Mouse (Mus musculus): ENCODE results near the gene Gm39566.

Gene Gm39566

DNA sequence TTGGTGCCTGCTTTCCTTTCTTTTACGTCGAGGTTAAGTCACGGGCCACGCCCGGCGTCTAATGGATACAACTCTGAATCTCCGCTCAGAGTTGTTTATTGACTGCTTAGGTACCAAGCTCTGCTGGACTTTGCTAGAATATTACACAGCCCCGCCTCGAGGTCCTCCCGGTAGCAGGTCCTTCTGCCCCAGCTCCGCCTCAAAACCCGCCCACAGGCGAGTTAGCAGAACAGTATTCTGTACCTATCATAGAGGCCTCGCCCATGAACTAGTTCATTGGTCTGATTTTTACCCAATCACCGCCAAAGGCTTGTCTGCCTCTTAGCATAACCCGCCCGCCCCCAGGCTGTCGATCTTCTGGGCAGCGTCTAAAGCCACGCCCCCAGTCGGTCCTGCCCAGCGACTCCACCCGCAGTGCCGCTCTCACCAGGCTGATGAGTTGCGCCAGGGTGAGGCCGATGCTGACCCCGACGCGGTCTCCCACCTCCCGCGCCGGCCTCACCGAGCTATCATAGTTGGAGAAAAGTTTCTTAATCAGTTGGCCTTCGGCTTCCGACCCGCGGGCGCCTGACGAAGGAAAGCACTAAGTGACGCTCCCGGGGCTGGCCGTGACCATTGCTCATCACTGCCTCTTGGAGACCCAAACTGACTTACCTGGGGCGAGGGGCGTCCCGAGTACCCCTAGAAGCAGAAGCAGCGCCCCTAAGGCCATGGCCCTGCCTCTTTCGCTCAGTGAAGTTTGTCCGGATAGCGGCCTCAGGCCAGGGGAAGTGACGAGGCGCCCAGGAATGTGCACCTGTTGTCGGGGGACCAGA, 19.7 kb downstream of the Gm39566 start, which contains the start of gene Chrnb1:
Gene Chrnb1, minus strand, starts transcription at position 776 of the 815 bp plus-strand sequence.
- DNase-seq, result peak; percentile 92

DNA sequence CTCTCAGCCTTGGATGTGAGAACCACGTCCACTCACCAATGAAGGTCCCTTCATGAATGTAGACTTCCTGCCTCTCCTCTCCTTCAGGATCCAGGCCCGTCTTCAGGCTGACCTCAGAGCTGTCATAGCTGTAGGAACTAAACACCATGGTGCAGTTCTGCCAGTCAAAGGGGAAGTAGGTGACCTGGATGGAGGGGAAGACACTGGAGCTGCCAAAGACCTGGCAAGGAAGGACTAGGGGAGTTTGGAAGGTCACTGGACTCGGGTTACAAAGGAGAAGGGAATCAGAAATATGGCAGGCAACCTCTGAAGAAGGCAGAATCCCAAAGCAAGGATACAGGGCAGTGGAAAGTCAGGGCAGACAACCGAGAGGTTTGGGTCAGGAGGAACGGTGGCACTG, 21.7 kb downstream of the Gm39566 start:
- no peak for DNase-seq

DNA sequence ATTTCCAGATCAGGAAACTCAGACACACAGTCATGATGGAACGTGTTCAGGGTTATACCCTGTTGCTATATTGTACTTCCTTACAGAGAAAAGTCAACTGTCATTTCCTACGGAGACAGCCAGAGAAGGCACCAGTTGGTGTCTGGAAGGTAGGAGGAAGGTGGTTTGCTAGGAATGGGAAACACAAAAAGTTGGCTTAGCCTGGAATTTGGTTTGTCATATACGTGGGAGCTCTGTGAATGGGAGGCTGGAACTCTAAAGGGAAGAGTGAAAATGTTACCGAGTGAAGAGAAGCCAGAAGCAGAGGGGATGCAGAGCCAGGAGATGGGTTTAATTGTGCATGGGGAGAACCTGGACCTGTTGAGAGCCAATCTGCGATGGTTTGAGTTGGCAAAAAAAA, 23.7 kb downstream of the Gm39566 start:
- DNase-seq, result no peak

DNA sequence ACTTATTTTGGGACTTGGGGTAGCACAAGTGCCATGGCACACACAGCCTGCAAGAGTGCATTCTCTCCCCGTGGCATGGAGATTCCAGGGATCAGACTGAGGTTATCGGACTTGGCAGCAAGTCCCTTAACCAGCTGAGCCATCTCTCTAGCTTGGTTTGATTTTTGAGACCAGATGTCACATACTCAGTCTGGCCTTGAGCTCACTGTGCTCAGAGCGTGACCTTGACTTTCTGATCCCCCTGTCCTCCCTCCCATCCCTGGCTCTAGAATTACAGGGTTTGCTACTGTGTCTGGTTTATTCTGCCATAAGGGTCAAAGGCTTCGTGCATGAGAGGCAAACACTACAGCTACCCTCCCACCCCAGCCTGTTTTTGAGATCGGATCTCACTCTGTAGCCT, 25.7 kb downstream of the Gm39566 start:
- no peak for DNase-seq

DNA sequence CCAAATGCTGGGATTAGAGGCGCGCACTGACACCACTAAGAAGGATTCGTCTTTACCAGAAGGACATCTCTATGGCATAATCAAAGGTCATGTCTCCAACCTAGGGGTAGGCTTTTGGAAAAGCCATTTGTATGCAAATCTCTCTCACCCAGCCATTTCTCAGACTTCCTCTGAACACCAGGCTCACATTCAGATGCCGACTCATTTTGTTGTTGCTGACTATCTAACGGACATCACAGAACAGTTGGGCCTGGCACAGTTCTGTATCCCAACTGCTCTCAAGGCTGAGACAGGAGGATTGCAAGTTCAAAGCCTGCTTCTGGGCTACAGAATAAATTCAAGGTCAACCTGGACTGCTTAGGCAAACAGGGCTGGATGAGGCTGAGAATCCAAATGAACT, 27.8 kb downstream of the Gm39566 start:
- no peak for DNase-seq

DNA sequence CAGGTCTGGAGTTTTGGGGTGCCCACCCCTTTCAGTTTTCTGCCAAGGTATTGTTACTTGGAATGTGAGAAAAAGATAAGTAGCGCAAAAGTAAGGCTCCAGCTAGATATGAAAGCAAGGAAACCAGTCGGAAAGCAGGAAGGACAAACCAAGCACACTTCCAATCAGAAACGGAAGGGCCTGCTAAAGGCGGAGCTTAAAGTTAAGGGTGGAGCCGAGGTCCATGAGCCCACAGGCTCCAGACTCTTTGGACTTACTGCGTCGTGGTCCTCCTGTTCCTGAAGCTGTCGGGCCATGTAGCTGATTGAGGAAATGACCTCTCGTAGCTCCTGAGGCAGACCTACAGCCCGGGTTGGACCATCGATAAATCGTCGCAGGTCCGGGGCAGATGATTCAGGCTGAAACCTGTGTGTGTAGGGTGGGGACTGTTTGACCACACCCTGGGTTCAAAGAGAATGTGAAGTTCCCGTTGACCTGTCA, 30.3 kb downstream of the Gm39566 start:
- DNase-seq, result no peak

DNA sequence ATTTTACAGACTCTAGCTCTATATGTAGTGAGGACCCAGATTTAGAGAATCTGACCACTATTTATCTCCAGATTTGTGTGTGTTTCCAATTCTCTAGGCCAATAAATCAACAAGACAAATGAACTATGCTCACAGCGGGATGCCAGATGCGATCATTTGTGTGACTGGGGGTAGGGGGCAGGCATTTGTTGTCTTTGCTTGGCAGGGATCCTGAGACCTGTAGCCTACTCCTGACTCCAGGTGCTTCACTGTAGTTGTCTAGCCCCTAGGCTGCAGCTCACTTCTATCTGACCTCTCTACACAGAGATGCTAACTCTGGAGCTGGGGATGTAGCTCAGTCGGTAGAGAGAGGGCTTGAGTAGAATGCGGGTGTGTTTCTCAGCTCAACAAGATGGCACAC, 33.3 kb downstream of the Gm39566 start:
- DNase-seq, result no peak

DNA sequence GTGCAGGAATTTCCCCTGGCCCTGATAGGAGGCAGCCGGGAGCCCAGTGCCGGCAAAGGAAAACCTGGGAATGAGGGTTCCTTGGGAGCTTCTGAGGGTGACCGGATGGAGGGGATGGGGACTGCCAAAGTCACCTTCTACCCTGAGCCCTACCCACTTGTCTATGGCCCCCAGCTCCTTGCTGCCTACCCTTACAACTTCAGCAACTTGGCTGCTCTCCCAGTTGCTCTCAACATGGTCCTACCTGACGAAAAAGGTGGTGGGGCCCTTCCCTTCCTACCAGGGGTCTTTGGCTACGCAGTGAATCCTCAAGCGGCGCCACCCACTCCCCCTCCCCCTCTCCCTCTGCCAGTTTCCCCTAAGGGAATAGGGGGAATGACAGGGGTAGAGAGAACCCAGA, 36.1 kb downstream of the Gm39566 start:
- DNase-seq, result no peak

DNA sequence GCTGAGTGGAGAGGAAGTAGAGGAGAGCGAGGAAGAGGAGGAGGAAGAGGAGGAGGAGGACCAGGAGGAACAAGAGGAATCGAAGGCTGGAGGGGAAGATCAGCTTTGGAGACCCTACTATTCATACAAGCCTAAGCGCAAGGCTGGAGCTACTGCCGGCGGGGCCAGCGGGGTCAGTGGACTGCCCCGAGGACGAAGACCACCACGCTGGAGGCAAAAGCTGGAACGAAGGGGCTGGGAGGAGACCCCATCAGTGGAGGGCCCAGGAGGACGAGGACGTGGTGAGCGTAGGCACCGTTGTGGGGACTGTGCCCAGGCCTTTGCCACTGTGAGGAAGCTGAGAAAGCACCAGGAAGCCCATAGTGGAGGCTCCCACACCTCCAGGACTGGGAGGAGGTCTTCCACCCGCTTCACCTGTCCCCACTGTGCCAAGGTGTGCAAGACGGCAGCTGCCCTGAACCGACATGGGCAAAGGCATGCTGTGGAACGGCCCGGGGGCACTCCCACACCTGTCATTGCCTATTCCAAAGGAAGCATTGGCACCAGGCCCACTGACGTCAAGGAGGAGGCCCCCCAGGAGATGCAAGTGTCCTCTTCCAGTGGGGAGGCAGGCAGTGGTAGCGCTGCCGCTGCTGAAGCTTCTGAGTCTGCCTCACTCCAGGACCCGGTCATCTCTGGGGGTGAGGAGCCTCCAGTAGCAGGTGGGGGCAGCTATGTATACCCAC, 36.7 kb downstream of the Gm39566 start:
- DNase-seq, result no peak

DNA sequence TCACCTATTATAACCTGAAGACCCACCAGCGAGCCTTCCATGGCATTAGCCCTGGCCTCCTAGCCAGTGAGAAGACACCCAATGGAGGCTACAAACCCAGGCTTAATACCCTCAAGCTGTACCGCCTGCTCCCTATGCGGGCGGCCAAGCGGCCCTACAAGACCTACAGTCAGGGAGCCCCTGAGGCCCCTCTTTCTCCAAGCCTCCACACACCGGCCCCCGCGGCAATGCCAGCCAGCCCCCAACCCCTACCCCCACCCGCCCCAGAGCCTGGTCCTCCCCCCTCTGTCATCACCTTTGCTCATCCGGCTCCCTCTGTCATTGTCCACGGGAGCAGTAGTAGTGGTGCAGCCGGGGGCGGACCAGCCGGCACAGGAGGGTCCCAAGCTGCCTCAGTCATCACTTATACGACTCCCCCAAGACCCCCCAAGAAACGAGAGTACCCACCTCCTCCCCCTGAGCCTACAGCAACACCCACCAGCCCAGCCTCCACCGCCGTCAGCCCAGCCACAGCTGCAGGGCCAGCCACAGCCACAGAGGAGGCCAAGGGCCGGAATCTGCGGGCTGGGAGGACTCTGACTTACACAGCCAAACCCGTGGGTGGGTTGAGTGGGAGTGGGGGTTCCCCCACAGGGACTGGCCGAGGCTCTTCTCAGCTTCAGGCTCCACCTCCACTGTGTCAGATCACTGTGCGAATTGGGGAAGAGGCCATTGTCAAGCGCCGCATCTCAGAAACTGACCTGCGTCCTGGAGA, 37.4 kb downstream of the Gm39566 start:
- no peak for DNase-seq

DNA sequence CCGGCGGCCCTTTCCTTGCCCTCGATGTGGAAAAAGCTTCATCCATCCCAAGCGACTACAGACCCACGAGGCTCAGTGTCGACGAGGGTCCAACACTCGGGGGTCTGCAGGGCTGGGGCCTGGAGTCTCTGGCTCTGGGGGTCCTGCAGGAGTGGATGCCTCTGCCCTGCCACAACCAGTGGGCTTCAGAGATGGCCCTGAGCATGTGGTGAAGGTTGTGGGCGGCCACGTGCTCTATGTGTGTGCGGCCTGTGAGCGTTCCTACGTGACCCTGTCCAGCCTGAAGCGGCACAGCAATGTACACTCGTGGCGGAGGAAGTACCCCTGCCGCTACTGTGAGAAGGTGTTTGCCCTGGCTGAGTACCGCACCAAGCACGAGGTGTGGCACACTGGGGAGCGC, 38.6 kb downstream of the Gm39566 start:
- DNase-seq, result no peak

DNA sequence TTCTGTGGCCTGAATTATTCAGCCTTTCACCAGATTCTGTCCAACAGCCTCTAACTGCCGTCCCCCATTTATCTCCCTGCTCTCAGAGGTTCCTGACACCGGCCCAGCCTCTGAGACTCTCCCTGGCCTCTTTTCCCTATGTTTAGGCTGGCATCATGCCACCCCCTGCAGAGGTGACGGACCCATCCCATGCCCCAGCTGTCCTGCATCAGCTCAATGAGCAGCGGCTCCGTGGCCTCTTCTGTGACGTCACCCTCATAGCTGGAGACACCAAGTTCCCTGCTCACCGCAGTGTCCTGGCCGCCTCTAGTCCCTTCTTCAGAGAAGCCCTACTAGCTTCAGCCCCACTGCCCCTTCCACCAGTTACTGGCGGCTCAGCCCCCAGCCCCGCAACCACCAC, 39.4 kb downstream of the Gm39566 start:
- DNase-seq, result no peak

DNA sequence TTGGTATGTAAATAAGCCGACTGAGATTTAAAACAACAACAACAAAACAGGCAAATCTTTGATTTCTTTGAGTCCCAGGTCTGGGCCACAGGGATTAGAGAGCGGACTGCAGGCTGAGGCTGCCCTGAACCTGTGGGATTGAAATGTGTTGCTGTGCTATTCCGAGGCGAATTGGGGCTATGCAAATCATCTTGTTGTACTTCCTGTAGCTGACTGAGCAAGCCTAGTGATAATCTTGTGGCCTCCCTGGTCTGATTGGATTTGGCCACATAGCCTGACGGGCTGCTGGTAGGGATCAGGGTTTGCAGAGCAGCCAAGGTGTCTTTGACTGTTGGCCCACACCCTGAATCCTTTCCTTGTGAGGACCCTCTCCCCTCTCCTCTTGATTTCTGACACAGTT, 40.1 kb downstream of the Gm39566 start:
- no peak for DNase-seq

DNA sequence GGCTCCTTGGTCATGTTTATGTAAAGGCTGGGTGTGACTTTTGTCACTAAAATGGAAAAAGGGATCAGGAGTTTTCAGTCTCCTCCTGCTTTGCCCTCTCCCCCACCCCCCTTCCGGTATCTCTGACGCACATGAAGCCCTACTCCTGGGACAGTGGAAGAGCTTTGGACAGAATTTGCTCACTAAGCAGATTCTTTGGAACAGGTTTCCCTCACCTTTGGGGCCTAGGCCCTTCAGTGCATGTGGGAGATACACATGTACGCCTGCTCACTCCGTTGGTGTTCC, 47.5 kb downstream of the Gm39566 start:
- no peak for DNase-seq

DNA sequence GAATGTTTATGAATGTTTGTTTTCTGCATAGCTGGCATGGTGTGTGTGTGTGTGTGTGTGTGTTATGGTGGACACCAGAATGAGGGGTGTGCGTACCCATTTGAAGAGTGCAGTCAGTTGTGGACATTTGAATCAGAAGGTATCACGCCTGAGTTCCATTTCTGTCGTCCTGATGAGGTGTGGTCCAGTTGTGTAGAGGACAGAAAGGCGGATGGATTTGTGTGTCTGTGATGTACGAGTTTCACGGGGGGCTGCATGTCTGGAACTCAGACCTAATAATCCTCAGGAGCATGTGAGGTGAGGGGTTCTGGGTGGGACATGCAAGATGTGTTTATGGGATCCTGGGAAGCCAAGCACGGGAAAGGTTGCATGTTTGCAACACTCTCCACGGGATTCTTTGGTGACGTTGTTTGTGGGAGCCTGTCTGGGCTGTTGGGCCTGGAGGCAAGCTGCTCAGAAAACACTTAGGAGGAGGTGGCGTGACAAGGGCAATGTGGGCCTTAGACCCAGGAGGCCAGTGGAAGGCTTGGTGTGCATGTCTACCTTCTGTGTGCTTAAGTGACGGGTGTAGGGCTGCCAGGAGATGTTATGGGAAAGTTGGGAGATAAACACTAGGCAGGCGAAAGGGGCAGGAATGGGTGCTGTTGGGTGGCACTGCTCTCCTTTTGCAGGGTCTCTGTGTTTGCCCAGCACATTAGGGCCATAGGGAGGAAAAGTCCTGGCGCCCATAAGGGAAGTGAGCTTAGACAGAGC, 48.0 kb downstream of the Gm39566 start:
- DNase-seq, result no peak

DNA sequence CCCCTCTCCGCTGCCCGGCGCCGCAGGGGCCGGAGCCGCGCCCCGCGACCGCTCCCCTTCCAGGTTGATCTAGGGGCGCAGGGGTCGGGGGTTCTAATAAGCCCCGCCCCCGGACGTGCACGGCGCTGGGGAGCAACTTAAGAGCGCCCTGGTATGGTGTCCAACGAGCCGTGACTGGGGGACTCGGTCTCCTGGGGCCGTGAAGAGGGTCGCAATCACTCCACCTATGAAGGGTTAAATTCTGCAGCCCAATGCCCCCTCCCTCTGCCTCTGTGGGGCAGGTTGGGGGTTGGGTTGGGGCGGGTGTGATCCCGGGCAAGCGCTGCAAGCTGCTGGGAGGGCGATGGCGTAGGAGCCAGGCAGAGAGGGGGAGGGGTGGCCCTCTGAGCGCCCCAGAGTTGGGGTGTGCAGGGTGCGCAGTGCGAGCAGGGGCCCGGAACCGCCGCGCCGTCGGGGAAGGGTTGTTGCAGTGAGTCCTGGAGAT, 48.9 kb downstream of the Gm39566 start:
- peak; percentile 94 for DNase-seq

DNA sequence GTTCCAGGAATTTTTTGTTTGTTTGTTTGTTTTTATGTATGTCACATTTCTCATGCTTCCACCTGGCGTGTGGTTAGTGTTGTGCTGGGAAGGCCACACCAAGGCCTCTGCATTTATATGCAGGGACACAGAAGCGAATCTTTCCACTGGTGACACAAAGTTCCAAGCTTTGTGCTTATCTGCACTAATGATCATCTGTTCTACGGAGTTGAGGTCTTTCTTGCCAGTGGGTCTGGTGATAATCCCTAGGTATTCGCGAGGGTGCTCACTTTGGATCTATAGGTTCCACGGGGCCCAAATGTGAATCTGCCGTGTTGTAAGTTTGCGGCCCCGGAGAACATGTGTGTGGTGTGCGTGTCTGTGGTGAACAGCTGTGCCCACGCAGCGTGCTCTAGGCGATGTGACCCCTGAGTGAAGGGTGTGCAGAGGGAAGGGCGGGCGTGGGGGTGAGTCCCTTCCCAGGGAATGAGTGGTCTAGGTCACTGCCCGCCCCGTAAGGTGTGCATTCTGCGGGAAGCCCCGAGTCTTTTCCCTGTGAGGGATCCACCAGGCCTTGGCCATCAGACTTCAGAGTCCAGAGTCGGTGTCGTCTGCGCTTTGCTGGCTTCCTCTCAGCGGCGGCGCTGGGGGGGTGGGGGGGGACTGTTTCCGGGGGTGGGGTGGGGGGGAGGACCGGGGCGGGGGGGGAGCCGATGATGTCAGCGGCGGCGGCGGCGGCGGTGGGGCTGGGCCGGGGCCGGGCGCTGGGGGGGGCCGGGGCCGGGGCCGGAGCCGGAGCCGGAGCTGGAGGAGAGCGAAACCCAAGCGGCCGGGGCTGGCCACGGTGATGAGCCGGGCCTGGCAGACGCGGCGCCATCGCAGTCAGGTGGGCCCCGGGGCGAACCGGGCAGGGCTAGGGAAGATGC, 49.6 kb downstream of the Gm39566 start, which contains the start of gene Zbtb4:
Gene Zbtb4, plus strand, starts transcription at position 692 of the 905 bp plus-strand sequence.
- DNase-seq, result peak; percentile 71

DNA sequence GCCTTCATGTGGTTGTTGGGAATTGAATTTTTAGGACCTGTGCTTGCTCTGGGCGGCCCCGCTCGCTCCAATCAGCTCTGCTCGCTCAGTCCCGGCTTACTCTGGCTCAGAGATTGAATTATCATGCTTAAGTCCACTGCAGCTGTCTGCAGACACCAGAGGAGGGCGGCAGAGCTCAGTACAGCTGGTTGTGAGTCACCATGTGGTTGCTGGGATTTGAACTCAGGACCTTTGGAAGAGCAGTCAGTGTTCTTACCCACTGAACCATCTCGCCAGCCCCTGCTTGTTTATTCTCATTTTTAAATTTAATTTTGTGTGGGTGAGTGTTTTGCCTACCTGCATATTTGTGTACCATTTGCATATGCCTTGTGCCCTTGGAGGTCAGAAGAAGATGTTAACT, 51.5 kb downstream of the Gm39566 start:
- peak; percentile 48 for DNase-seq

DNA sequence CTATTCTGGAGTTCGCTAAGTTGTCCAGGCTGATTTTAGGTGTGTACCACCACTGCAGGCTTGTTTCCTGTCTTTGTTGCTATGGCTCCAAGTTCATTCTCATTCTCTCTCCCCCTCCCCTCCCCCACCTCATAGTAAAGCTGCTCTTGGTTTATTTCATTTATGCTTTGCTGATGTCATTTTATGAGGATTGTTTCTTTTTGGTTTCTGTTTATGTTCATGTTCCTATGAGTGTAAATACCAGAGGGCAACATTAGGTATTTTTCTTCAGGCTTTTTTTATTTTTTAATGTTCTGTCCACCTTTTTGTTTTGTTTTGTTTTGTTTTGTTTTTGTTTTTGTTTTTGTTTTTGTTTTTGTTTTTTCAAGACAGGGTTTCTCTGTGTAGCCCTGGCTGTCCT, 53.2 kb downstream of the Gm39566 start, which contains the start of gene Slc35g3:
Gene Slc35g3, minus strand, starts transcription at position 101 of the 400 bp plus-strand sequence.
- no peak for DNase-seq
